Mouse (Mus musculus) heart, embryonic 16.5 days (tissue): ENCODE data around the gene Stoml2. TPM values are rescaled to one million over a fixed set of nuclear protein-coding genes. Genes with fewer than 3 reads are reported as not detected.
A peak's percentile ranks its signal among the peaks of the same experiment; 100 is the strongest.

Source experiments
- ATAC-seq: fragments of 200-750 bp; cut with Nextera tagmentation; replicated peaks from 2 replicates; pipeline ENCODE4 v1.8.0; 2017; ENCODE audit warnings: moderate number of reproducible peaks; ENCODE audit not compliant: insufficient read depth, low FRiP score; ENCODE audit errors: extremely low read depth
- H3K27ac ChIP-seq: fragments of 300-500 bp; sonication (generic); 2 replicates; pipeline ENCODE4 v1.5.1; 2014; ENCODE audit warnings: mild to moderate bottlenecking, low read length, control low read depth, moderate library complexity
- H3K27me3 ChIP-seq: fragments of 300-500 bp; sonication (generic); 2 replicates; pipeline ENCODE4 v1.6.1; 2014; ENCODE audit warnings: low read length, mixed read lengths; ENCODE audit not compliant: control insufficient read depth, insufficient read depth
- H3K36me3 ChIP-seq: fragments of 300-500 bp; sonication (generic); 2 replicates; pipeline ENCODE4 v1.6.1; 2014; ENCODE audit not compliant: control insufficient read depth, insufficient read depth
- H3K4me1 ChIP-seq: fragments of 300-500 bp; sonication (generic); 2 replicates; pipeline ENCODE4 v1.6.1; 2014; ENCODE audit warnings: low read length, mixed read lengths; ENCODE audit not compliant: control insufficient read depth, insufficient read depth
- H3K4me2 ChIP-seq: fragments of 300-500 bp; sonication (generic); 2 replicates; pipeline ENCODE4 v1.6.1; 2014; ENCODE audit warnings: low read depth, mild to moderate bottlenecking, control low read depth, low read length
- H3K4me3 ChIP-seq: fragments of 300-500 bp; sonication (generic); 2 replicates; pipeline ENCODE4 v1.5.1; 2014; ENCODE audit warnings: mild to moderate bottlenecking, control low read depth, low read length
- H3K9ac ChIP-seq: fragments of 300-500 bp; sonication (generic); 2 replicates; pipeline ENCODE4 v1.6.1; 2014; ENCODE audit warnings: low read length, control low read depth
- H3K9me3 ChIP-seq: fragments of 300-500 bp; sonication (generic); replicated peaks from 2 replicates; pipeline ENCODE4 v1.6.1; 2016; ENCODE audit warnings: low read length; ENCODE audit not compliant: control insufficient read depth
- WGBS: fragments of 180-500 bp; shearing (Covaris S2); extraction: QIAGEN DNeasy Blood & Tissue Kit; methylation state at CpG from one replicate; pipeline ENCODE4 v1.1.7; 2014; 5-methylcytosine and 5-hydroxymethylcytosine counted together
- polyA plus RNA-seq: library from polyadenylated mRNA; unstranded; fragments of >200 nt; fragmentation: Nextera tagmentation; extraction: Ambion mirVana; gene quantifications from 2 replicates; pipeline ENCODE4 v1.2.1, GENCODE M21; 2015

Stoml2 gene
- polyA plus RNA-seq, 1 experiment from 2014 or later, result 222 TPM

DNA sequence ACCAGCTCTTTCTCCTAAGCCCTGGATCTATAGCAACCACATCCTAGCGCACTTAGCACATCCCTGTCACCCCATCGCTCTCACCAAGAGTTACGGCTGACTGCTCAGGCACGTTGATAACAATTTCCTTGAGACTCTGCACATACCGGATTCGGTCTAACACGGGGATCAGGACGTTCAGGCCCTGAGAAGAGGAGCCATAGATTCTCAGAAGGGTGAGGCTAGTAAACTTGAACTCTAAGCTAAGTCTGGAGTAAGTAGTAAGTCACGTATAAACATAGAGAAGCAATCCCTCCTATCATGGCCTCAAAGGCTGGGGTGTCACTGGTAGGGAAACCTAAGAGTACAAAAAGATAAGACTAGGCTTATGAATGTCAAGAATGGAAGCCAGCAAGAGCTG, 1.2 kb downstream of the Stoml2 start:
- peak overlapping the region; percentile 95 for H3K4me2 ChIP-seq
- no peaks in the 10 kb centered on the region for H3K27me3 ChIP-seq
- no peak for ATAC-seq
- peak overlapping the region; percentile 90 for H3K4me3 ChIP-seq
- peak overlapping the region; percentile 97 for H3K9ac ChIP-seq
- H3K9me3 ChIP-seq, result no peaks in the 10 kb centered on the region
- 68% methylated on average over 9 of the region's 9 CpGs for WGBS
- peaks cover 12% of the 10 kb centered on the region for H3K4me1 ChIP-seq
- H3K36me3 ChIP-seq, result peaks cover 35% of the 10 kb centered on the region
- peak overlapping the region; percentile 89 for H3K27ac ChIP-seq

DNA sequence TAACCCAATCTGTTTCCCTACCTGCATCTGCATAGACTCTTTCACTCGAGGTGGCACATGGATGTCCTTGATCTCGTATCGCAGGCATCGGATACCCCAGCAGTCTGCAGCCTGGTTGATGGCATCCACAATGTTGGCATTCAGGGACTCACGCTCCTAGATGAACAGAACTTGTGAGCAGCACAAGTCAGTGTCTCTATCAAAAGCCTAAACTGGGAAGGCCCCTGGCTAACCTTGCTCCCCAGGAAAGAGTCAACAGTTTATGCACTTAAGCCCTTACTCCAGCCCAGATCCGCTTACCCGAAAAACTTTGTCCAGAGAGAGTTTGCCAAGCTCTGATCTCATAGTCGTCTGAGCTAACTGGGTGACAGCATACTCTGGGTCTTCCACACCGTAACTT, 1.8 kb downstream of the Stoml2 start:
- Histone ChIP-seq H3K4me3 (no peak overlapping the region), H3K4me1 (peaks cover 16% of the 10 kb centered on the region), H3K4me2 (no peak overlapping the region), H3K36me3 (peaks cover 35% of the 10 kb centered on the region), H3K9me3 (no peaks in the 10 kb centered on the region), H3K27me3 (no peaks in the 10 kb centered on the region), H3K9ac (no peak overlapping the region), H3K27ac (no peak overlapping the region)
- no peak for ATAC-seq
- 95% methylated on average over 9 of the region's 9 CpGs for WGBS

DNA sequence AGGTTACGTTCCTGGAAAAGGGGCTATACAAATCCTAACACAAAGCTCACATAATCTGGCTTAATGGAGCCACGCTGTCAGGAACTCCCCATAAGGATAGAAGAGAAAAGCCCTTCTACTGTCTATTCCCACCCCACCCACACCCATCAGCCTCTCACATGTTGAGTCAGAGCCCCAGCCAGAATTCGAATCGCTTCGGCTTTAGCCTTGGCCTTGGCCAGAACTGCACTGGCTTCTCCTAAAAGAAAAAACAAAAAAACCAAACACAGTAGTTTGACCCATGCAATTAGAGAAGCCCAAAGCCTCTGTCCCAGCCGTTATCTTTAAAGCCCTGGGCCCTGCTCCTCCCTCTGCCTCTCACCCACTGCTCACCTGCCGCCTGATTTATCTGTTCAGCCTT, 2.4 kb downstream of the Stoml2 start:
- H3K27ac ChIP-seq, result no peak overlapping the region
- WGBS, result 95% methylated on average over 7 of the region's 7 CpGs
- H3K27me3 ChIP-seq, result no peaks in the 10 kb centered on the region
- no peak overlapping the region for H3K9ac ChIP-seq
- H3K9me3 ChIP-seq, result no peaks in the 10 kb centered on the region
- H3K36me3 ChIP-seq, result peaks cover 32% of the 10 kb centered on the region
- peaks cover 21% of the 10 kb centered on the region for H3K4me1 ChIP-seq
- ATAC-seq, result no peak
- H3K4me3 ChIP-seq, result no peak overlapping the region
- no peak overlapping the region for H3K4me2 ChIP-seq

DNA sequence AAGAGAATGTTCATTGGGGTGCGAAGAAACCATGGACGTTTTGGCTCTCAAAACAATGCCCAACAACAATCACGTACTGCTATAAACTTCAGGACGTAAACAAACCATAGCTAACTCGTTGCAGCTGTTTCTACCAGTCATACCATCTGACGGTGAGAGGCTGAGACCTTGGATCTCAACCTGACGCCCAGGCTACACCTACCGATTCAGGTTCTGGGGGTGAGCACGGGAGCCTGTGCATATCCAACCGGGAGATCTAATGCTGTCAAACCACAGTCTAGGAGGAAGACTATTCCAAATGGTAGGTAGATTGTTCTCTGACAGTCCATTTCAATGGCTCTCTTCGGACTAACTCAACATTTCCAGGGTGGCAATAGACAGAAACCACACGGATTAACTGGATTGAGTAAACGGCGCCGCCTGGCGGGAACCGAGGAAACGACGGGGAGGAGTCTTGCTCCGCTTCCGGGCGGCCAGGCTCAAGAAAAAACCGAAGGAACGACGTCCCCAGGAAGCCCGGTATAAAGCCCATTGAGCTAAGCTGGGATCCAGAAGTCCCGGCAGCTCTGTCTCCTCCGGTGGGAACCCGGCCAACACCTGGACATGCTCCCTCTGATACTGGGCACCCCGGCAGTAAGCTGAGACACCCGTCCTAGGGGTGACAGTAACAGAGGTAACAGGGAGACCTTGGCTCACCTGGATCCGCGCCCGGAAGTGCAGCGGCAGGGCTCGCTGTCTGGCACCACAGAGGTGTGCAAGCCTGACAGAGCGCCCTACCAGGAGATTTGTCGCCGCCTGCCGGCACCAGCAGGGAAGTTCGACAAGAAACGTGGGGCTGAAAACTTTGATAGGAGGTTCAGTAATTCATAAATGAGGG, 6.2 kb downstream of the Stoml2 start, which contains the start of gene Pigo:
TSS of gene Pigo (minus strand) at position 736 of the 877 bp plus-strand sequence.
- 6% methylated on average over 42 of the region's 42 CpGs for WGBS
- no peaks in the 10 kb centered on the region for H3K27me3 ChIP-seq
- peaks cover 14% of the 10 kb centered on the region for H3K4me1 ChIP-seq
- H3K4me2 ChIP-seq, result peak within 1 kb of the TSS; percentile 95
- H3K36me3 ChIP-seq, result peaks cover 42% of the 10 kb centered on the region
- ATAC-seq, result peak; percentile 87
- peak within 1 kb of the TSS; percentile 81 for H3K4me3 ChIP-seq
- H3K9me3 ChIP-seq, result no peaks in the 10 kb centered on the region
- peak within 1 kb of the TSS; percentile 80 for H3K9ac ChIP-seq
- H3K27ac ChIP-seq, result peak within 1 kb of the TSS; percentile 93

DNA sequence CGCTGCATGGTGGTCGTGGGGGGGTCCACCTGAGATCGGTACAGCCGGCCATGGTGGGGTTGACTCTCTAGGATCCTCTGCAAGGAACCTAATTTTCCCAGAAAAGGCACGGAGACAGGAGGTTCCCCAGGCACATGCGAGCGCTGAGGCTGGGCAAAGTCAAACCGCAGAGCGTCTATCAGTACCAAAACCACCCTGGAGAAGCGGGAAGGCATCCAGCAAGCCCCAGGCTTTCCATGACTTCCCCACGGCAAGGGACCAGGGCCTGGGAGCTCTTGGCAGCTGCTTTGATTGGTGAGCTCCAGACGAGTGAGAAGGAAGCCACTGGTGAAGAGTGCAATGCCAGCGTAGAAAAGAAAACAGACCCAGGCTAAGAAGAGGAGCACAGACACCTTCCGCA, 6.8 kb downstream of the Stoml2 start:
- Histone ChIP-seq H3K27me3 (no peaks in the 10 kb centered on the region), H3K9ac (peak overlapping the region; percentile 80), H3K27ac (no peak overlapping the region), H3K36me3 (peaks cover 42% of the 10 kb centered on the region), H3K9me3 (no peaks in the 10 kb centered on the region), H3K4me2 (peak overlapping the region; percentile 95), H3K4me1 (peaks cover 10% of the 10 kb centered on the region), H3K4me3 (peak overlapping the region; percentile 81)
- ATAC-seq, result no peak
- 73% methylated on average over 14 of the region's 14 CpGs for WGBS

DNA sequence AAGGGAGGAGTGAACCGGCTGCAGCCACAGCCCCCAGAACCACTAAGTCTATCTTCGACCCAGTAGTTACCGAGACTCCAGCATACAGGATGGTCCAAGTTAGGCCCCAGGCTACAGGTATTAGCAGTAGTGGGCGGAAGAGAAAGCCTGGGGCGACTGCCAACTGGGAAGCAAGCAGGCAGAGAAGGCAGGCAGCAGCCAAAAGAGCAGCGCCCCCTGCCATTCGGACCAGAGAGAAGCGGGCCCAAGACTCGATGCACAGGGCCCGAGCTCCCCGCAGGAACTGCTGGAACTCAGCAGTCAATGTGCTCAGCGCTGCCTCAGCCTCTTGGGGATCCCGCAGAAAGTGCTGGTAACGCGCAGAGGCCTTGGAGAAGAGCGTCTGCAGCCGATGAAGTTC, 10.2 kb downstream of the Stoml2 start:
- H3K9me3 ChIP-seq, result no peaks in the 10 kb centered on the region
- no peak for ATAC-seq
- no peak overlapping the region for H3K4me3 ChIP-seq
- no peak overlapping the region for H3K27ac ChIP-seq
- H3K36me3 ChIP-seq, result peaks cover 38% of the 10 kb centered on the region
- H3K4me1 ChIP-seq, result peaks cover 9% of the 10 kb centered on the region
- H3K9ac ChIP-seq, result no peak overlapping the region
- WGBS, result 80% methylated on average over 17 of the region's 17 CpGs
- H3K27me3 ChIP-seq, result no peaks in the 10 kb centered on the region
- no peak overlapping the region for H3K4me2 ChIP-seq

DNA sequence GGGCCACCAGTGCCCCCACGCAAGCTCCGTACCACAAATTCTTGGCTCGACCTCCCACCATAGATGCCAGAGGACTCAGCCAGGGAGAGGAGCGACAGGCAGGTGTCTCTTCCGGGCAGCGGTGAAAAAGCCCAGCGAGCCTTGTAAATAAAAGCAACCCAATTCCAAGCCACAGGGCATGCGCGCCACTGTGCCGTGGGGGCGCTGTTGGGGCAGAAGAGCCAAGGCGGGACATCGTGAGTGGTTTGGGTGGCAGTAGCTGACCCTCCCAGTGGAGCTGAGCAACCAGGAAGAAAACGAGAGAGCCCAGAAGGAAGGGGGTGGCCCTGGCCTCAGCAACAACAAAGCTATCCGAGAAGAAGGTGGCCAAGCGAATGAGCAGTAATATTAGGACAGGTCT, 10.6 kb downstream of the Stoml2 start:
- peaks cover 38% of the 10 kb centered on the region for H3K36me3 ChIP-seq
- H3K9me3 ChIP-seq, result no peaks in the 10 kb centered on the region
- no peak for ATAC-seq
- H3K9ac ChIP-seq, result no peak overlapping the region
- peaks cover 9% of the 10 kb centered on the region for H3K4me1 ChIP-seq
- no peak overlapping the region for H3K4me2 ChIP-seq
- H3K27me3 ChIP-seq, result no peaks in the 10 kb centered on the region
- H3K4me3 ChIP-seq, result no peak overlapping the region
- 89% methylated on average over 16 of the region's 16 CpGs for WGBS
- no peak overlapping the region for H3K27ac ChIP-seq

DNA sequence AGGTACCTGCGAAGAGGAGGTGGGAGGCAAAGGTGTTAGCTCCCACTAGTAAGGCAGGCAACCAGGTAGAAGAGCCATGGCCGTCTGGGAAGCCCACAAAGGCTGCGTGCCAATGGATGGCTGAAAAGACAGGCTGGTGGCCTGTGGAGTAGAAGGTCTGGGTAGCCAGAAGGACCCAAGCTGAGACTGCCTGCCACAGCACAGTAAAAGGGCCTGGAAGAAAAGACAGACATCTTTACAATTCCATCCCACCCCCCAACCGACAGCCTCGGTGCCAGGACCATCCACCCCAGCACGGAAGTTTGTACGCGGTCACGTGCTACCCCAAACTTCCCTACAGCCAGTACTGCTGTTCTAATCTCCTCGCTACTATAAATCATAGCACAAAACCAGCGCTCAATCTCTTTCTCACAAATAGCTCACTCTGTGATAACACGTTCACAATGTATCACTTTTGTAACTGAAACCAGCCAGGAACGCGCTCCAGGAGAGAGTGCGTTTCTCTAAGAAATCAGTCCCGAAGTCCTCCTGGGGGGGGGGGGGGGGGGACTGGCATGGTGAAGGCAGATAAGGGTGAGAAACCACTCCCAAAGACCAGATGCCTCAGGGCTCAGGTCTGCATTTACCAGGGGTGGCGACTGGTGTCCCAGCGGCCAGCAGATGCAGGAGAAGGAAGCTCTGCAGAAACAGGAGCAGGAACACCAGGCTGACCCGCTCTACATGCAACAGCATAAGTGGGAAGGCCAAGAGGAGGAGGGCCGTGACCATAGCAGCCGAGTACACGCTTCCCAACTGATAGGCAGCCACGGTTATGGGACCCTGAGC, 11.7 kb downstream of the Stoml2 start:
- H3K4me2 ChIP-seq, result no peak overlapping the region
- peaks cover 38% of the 10 kb centered on the region for H3K36me3 ChIP-seq
- no peak overlapping the region for H3K9ac ChIP-seq
- 88% methylated on average over 23 of the region's 23 CpGs for WGBS
- H3K27ac ChIP-seq, result no peak overlapping the region
- no peak overlapping the region for H3K4me3 ChIP-seq
- ATAC-seq, result no peak
- no peaks in the 10 kb centered on the region for H3K9me3 ChIP-seq
- H3K27me3 ChIP-seq, result no peaks in the 10 kb centered on the region
- peaks cover 6% of the 10 kb centered on the region for H3K4me1 ChIP-seq

DNA sequence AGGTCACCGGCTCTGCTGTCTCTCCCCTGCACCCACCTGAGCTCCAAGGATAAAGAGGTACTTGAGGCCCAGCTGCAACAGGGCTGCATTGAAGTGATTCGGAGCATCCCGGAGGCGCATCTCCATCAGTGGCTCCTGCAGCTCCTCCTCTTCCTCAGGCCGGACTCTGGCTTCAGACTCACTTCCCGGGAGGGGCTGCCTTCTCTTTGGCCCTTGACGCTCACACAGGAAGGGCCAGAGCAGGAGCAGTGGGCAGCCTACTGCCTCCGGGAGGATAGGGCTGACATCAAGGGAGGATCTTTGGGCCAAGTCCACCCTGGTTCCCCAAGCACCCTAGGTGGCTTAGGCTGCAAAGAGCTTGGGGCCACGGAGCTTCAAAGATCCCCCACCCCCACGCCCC, 12.3 kb downstream of the Stoml2 start:
- Histone ChIP-seq H3K9ac (no peak overlapping the region), H3K27ac (no peak overlapping the region), H3K9me3 (no peaks in the 10 kb centered on the region), H3K4me1 (no peaks in the 10 kb centered on the region), H3K4me3 (no peak overlapping the region), H3K27me3 (no peaks in the 10 kb centered on the region), H3K36me3 (peaks cover 38% of the 10 kb centered on the region), H3K4me2 (no peak overlapping the region)
- 91% methylated on average over 10 of the region's 10 CpGs for WGBS
- no peak for ATAC-seq
